Mouse (Mus musculus) liver, embryonic 14.5 days (tissue): Measurements from ENCODE around the gene Wnt5a.

Source experiments
- CTCF ChIP-seq: IDR thresholded peaks from 2 replicates; pipeline ENCODE4 v1.5.1; 2016; ENCODE audit warnings: antibody characterized with exemption, low read depth, control low read depth
- EP300 ChIP-seq: IDR thresholded peaks from 2 replicates; pipeline ENCODE4 v1.6.1; 2016; ENCODE audit warnings: antibody characterized with exemption, low read depth

- no peak for TF ChIP-seq CTCF
- TF ChIP-seq EP300: no peak
Measured at GRCm38 (mm10) chr14:28501216-28501878, 3.2 kb upstream of the Wnt5a start.
